Mouse (Mus musculus) forebrain, embryonic 14.5 days (tissue): ENCODE results near the gene Ttc30a1. TPM values are rescaled to one million over a fixed set of nuclear protein-coding genes. Genes with fewer than 3 reads are reported as not detected.

Experiments
- ATAC-seq: fragments of 200-750 bp; cut with Nextera tagmentation; 2 replicates; pipeline ENCODE4 v1.8.0; 2017; ENCODE audit warnings: mild to moderate bottlenecking, moderate library complexity
- DNase-seq: peaks from one replicate; pipeline ENCODE4 v3.0.0-alpha.2; 2015; ENCODE audit warnings: low spot score
- H3K27ac ChIP-seq: fragments of 300-500 bp; sonication (generic); 2 replicates; pipeline ENCODE4 v1.5.1; 2014; ENCODE audit warnings: low read depth, mild to moderate bottlenecking, control low read depth, low read length, moderate library complexity
- H3K27me3 ChIP-seq: fragments of 300-500 bp; sonication (generic); replicated peaks from 2 replicates; pipeline ENCODE4 v1.6.1; 2014; ENCODE audit warnings: low read length, control low read depth, mixed read lengths; ENCODE audit not compliant: control insufficient read depth, insufficient read depth
- H3K36me3 ChIP-seq: fragments of 300-500 bp; sonication (generic); 2 replicates; pipeline ENCODE4 v1.6.1; 2014; ENCODE audit warnings: low read length, control low read depth; ENCODE audit not compliant: control insufficient read depth, insufficient read depth
- H3K4me1 ChIP-seq: fragments of 300-500 bp; sonication (generic); 2 replicates; pipeline ENCODE4 v1.6.1; 2014; ENCODE audit warnings: antibody characterized with exemption, low read length, control low read depth; ENCODE audit not compliant: control insufficient read depth, insufficient read depth
- H3K4me2 ChIP-seq: fragments of 300-500 bp; sonication (generic); 2 replicates; pipeline ENCODE4 v1.6.1; 2014; ENCODE audit warnings: mild to moderate bottlenecking, control low read depth, low read length
- H3K4me3 ChIP-seq: fragments of 300-500 bp; sonication (generic); 2 replicates; pipeline ENCODE4 v1.5.1; 2014; ENCODE audit warnings: low read depth, low read length, control low read depth
- H3K9ac ChIP-seq: fragments of 300-500 bp; sonication (generic); 2 replicates; pipeline ENCODE4 v1.6.1; 2014; ENCODE audit warnings: mild to moderate bottlenecking, low read length, control low read depth, moderate library complexity
- H3K9me3 ChIP-seq: fragments of 300-500 bp; sonication (generic); replicated peaks from 2 replicates; pipeline ENCODE4 v1.6.1; 2016; ENCODE audit warnings: low read length, control low read depth, mixed read lengths; ENCODE audit not compliant: control insufficient read depth
- WGBS: fragments of 180-500 bp; shearing (Covaris S2); extraction: QIAGEN DNeasy Blood & Tissue Kit; methylation state at CpG from one replicate; pipeline ENCODE4 v1.1.7; 2014; 5-methylcytosine and 5-hydroxymethylcytosine counted together
- polyA plus RNA-seq: library from polyadenylated mRNA; unstranded; fragments of >200 nt; fragmentation: Nextera tagmentation; extraction: Ambion mirVana; gene quantifications from 2 replicates; pipeline ENCODE4 v1.2.1, GENCODE M21; 2014

Ttc30a1 gene
- polyA plus RNA-seq, 1 experiment from 2014 or later = 8.8 TPM

DNA sequence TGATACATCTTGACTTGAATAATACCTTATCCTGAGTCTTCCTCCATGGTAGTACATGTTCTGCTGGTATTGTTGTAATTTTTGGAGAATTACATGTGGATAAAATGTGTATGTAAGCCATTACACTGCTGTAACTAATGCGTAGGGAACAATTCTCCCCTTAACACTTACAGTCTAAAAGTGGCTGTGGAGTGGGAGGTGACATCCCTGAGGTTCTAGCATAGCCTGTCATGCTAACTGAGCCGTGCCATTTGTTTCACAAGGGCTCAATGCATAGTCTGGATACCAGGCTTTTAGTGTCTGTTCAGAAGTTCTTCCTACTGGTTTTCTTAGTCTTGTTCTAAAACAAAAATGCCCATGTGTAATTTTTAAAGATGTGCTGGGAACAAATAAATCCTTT, 50.8 kb downstream of the Ttc30a1 start:
- no peak overlapping the region for H3K4me2 ChIP-seq
- no peak overlapping the region for H3K27ac ChIP-seq
- no peak for DNase-seq
- no peak overlapping the region for H3K4me3 ChIP-seq
- H3K36me3 ChIP-seq = peaks cover 10% of the 10 kb centered on the region; the same call in 1 of the 2 replicates
- ATAC-seq = no peak
- no peaks in the 10 kb centered on the region for H3K27me3 ChIP-seq
- H3K9ac ChIP-seq = no peak overlapping the region
- 90% methylated on average over 2 of the region's 2 CpGs for WGBS
- H3K9me3 ChIP-seq = no peaks in the 10 kb centered on the region
- no peaks in the 10 kb centered on the region for H3K4me1 ChIP-seq

DNA sequence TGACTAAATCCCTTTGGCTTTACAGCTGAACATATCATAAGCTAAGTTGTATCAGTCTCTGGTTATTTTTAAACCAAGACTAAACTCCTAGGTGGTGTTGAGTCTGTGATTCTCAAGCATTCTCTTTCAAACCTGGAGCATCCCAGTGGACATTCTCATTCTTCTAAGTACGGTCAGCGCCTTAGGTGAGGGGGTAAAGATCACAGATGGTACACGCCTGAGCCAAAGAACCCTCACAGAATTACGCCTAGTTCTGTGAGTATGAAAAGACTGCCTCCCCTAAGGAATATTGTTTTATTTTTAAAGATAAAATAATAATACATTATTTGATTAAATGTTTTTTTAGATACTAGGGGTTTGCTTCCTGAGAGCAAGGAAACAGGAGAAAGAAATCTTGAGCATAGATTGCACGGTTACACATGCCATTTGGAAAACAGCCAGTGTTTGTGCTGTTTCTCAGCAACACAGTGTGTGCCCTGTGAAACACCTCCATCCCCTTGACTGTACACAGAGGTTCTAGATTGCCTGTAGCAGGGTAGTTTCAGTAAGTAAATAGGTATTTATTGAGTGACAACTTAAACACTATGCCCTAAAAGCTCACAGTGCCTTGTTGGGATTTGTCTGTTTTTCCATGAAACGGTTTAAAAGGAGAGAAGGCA, 51.9 kb downstream of the Ttc30a1 start:
- Histone ChIP-seq H3K4me2 (no peak overlapping the region), H3K36me3 (peaks cover 10% of the 10 kb centered on the region), H3K27ac (no peak overlapping the region), H3K9ac (no peak overlapping the region), H3K9me3 (no peaks in the 10 kb centered on the region), H3K4me3 (no peak overlapping the region), H3K4me1 (no peaks in the 10 kb centered on the region), H3K27me3 (no peaks in the 10 kb centered on the region)
- ATAC-seq = no peak
- DNase-seq = no peak
- 90% methylated on average over 6 of the region's 6 CpGs for WGBS

DNA sequence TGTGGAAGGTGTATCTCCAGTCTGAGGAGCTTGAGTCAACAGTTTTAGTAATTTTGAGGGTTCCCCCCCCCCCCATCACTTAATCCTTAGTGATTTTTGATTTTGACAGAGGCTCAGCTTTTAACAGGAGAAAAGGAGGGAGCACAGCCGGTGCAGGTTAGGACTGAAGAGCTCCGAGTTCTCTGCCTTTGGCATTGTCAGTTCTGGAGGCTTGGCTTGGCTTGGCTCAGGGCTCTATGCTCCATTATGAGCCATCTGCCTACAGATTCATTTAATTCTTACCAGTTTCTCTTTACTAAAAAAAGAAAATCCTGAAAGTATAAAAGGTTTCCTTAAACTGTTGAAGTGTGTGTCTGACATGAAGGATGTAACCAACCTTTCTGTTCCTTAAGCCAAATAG, 52.6 kb downstream of the Ttc30a1 start:
- no peak for DNase-seq
- H3K4me3 ChIP-seq = no peak overlapping the region
- H3K4me1 ChIP-seq = no peaks in the 10 kb centered on the region
- no peak overlapping the region for H3K27ac ChIP-seq
- peaks cover 10% of the 10 kb centered on the region for H3K36me3 ChIP-seq
- H3K27me3 ChIP-seq = no peaks in the 10 kb centered on the region
- no peak overlapping the region for H3K9ac ChIP-seq
- no peak for ATAC-seq
- no peaks in the 10 kb centered on the region for H3K9me3 ChIP-seq
- no peak overlapping the region for H3K4me2 ChIP-seq
- WGBS = 91% methylated on average over 2 of the region's 2 CpGs

Other genes starting within 250 kb of the Ttc30a1 start
- gene Agps, start 149.8 kb downstream of the Ttc30a1 start, polyA plus RNA-seq = 18.5 and 21.0 TPM in 2 replicates
- gene Ttc30b, start 43.4 kb downstream of the Ttc30a1 start, polyA plus RNA-seq = 20.8 and 21.6 TPM in 2 replicates
- gene Ttc30a2, start 3.8 kb downstream of the Ttc30a1 start, polyA plus RNA-seq = 0.90 and 1.6 TPM in 2 replicates